Mouse (Mus musculus) stomach, embryonic 16.5 days (tissue): ENCODE measurements around the gene Tkt. TPM values are rescaled to one million over a fixed set of nuclear protein-coding genes. Genes with fewer than 3 reads are reported as not detected.

ENCODE experiments used
- ATAC-seq: fragments of 200-750 bp; cut with Nextera tagmentation; 2 replicates; pipeline ENCODE4 v1.8.0; 2017; ENCODE audit warnings: moderate number of reproducible peaks, moderate TSS enrichment; ENCODE audit not compliant: insufficient read depth, low FRiP score
- H3K27ac ChIP-seq: fragments of 300-500 bp; sonication (generic); 2 replicates; pipeline ENCODE4 v1.5.1; 2014; ENCODE audit warnings: low read length
- H3K27me3 ChIP-seq: fragments of 300-500 bp; sonication (generic); 2 replicates; pipeline ENCODE4 v1.6.1; 2014; ENCODE audit warnings: low read length, control low read depth, mixed read lengths; ENCODE audit not compliant: control insufficient read depth, insufficient read depth
- H3K36me3 ChIP-seq: fragments of 300-500 bp; sonication (generic); 2 replicates; pipeline ENCODE4 v1.6.1; 2014; ENCODE audit warnings: low read length; ENCODE audit not compliant: control insufficient read depth, insufficient read depth
- H3K4me1 ChIP-seq: fragments of 300-500 bp; sonication (generic); 2 replicates; pipeline ENCODE4 v1.6.1; 2014; ENCODE audit warnings: low read length, control low read depth, mixed read lengths; ENCODE audit not compliant: control insufficient read depth, insufficient read depth
- H3K4me2 ChIP-seq: fragments of 300-500 bp; sonication (generic); 2 replicates; pipeline ENCODE4 v1.6.1; 2014; ENCODE audit warnings: low read depth, low read length, mixed read lengths
- H3K4me3 ChIP-seq: fragments of 300-500 bp; sonication (generic); replicated peaks from 2 replicates; pipeline ENCODE4 v1.5.1; 2014; ENCODE audit warnings: mild to moderate bottlenecking, low read length
- H3K9ac ChIP-seq: fragments of 300-500 bp; sonication (generic); 2 replicates; pipeline ENCODE4 v1.6.1; 2014; ENCODE audit warnings: low read length
- H3K9me3 ChIP-seq: fragments of 300-500 bp; sonication (generic); replicated peaks from 2 replicates; pipeline ENCODE4 v1.6.1; 2016; ENCODE audit warnings: low read length, control low read depth; ENCODE audit not compliant: control insufficient read depth
- WGBS: fragments of 180-500 bp; shearing (Covaris S2); extraction: QIAGEN DNeasy Blood & Tissue Kit; methylation state at CpG from one replicate; pipeline ENCODE4 v1.1.7; 2014; 5-methylcytosine and 5-hydroxymethylcytosine counted together
- polyA plus RNA-seq: library from polyadenylated mRNA; unstranded; fragments of >200 nt; fragmentation: Nextera tagmentation; extraction: Ambion mirVana; gene quantifications from 2 replicates; pipeline ENCODE4 v1.2.1, GENCODE M21; 2015

Gene Tkt
- 292 and 307 TPM in 2 replicates for polyA plus RNA-seq

DNA sequence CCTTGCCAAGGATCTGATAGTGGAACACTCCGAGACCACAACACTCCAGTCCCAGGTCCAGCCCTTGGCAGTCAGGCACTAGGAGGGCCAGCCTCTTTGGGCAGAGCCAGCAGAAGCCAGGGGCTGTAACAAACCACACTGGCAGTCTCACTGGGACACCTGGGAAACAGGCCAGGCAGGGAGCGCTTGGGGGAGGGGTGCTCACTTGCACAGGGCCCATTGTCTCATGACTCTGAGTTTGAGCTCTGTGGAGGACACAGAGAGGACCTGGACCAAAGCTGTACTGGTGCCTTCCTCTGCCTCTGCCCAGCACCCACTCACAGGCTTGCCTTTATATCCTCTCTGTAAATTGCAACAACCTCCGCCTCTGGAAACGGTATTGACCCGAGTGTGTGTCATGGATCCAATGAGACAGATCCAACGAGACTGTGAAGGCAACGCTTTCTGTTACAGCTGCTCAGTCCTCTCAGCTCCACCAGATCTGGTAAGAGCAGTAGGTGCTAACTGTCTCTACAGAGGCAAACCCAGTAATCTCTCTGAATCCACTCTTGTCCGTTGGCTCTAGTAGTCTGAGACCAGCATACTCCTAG is at the start of gene Tkt:
Gene Tkt (plus strand): TSS at position 229 of the 590 bp plus-strand sequence.
- 29% methylated on average over 8 of the region's 8 CpGs for WGBS
- Histone ChIP-seq H3K27ac (peak within 1 kb of the TSS; percentile 96), H3K36me3 (no peaks in the 10 kb centered on the region), H3K4me1 (peaks cover 36% of the 10 kb centered on the region), H3K9ac (peak within 1 kb of the TSS; percentile 86), H3K4me2 (peak within 1 kb of the TSS; percentile 96), H3K27me3 (no peaks in the 10 kb centered on the region), H3K9me3 (no peaks in the 10 kb centered on the region), H3K4me3 (peak within 1 kb of the TSS; percentile 90)
- ATAC-seq, result peak; percentile 19; the same call in 1 of the 2 replicates

DNA sequence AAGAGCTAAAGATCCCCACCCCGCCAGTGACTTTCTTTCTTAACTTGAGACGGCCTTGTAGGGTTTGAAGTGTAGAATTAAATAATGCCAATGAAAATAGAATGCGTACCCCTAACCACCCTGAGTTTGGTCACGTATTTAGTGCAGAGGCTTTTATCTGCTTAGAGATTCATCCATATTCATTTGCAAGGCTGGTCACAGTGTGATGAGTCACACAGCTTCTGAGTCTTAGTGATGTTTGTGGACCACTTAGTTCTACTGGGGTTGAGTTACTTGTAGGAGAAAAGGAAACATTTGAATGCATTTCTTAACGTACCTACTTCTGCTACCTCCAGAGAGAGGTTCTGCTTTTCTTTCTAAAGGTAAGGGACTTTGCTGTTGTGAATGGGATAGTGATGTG is 43.2 kb upstream of the Tkt start:
- Histone ChIP-seq H3K27me3 (no peaks in the 10 kb centered on the region), H3K4me2 (no peak overlapping the region), H3K9me3 (no peaks in the 10 kb centered on the region), H3K36me3 (no peaks in the 10 kb centered on the region; the same call in 1 of the 2 replicates), H3K9ac (no peak overlapping the region), H3K4me1 (no peaks in the 10 kb centered on the region), H3K27ac (no peak overlapping the region), H3K4me3 (no peak overlapping the region)
- 90% methylated on average over 5 of the region's 5 CpGs for WGBS
- no peak for ATAC-seq

DNA sequence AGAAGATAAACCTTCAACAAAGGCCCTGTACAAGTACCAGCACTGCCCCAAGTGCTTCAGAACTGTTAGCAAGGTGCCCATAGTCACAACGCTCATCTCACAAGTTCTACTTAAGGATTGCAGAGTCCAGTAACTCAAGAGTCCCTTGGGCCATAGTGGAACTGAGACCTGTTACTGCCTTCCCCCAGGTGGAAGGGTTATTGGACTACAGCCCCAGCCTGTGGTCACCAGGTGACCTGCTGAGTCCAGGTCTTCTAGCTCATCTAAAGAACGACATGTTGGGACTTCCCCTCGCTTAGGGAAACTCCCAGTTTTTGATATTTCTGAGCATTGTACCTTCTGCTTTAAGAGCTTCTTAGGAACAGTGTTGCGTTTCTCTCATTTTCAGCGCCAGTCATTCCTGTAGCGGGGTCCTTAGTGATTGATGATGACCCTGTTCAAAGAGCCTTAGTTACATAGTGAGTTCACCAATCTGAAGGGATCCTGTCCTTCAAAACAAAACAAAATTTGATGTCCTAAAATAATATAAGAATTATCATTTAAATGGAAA is 37.9 kb upstream of the Tkt start:
- H3K4me3 ChIP-seq, result no peak overlapping the region
- 88% methylated on average over 6 of the region's 6 CpGs for WGBS
- H3K4me2 ChIP-seq, result no peak overlapping the region
- H3K27ac ChIP-seq, result no peak overlapping the region
- H3K9me3 ChIP-seq, result no peaks in the 10 kb centered on the region
- no peak overlapping the region for H3K9ac ChIP-seq
- H3K4me1 ChIP-seq, result no peaks in the 10 kb centered on the region
- no peaks in the 10 kb centered on the region for H3K27me3 ChIP-seq
- peaks cover 7% of the 10 kb centered on the region; the same call in 1 of the 2 replicates for H3K36me3 ChIP-seq
- ATAC-seq, result no peak

DNA sequence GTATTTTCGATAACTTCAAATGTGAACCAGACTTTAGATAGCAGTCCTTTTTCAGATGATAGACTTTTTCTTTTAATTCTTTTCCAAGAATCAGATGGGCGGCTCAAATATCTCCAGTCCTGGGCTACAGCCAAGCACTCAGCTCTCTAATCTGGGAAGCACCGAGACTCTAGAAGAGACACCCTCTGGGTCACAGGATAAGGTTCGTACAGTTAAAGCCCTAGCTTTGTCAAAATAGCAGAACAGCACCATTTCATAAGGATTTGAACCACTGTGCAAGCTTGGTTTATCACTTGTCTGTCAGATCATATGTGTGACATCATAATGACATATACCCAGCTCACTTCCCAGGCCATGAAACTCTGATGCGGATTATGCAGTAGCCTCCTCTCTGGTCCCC is 35.3 kb upstream of the Tkt start:
- H3K27ac ChIP-seq, result no peak overlapping the region
- no peak overlapping the region for H3K9ac ChIP-seq
- H3K27me3 ChIP-seq, result no peaks in the 10 kb centered on the region
- ATAC-seq, result no peak
- no peaks in the 10 kb centered on the region for H3K9me3 ChIP-seq
- WGBS, result 87% methylated on average over 5 of the region's 5 CpGs
- H3K36me3 ChIP-seq, result peaks cover 7% of the 10 kb centered on the region; the same call in 1 of the 2 replicates
- H3K4me3 ChIP-seq, result no peak overlapping the region
- H3K4me2 ChIP-seq, result no peak overlapping the region
- no peaks in the 10 kb centered on the region for H3K4me1 ChIP-seq

DNA sequence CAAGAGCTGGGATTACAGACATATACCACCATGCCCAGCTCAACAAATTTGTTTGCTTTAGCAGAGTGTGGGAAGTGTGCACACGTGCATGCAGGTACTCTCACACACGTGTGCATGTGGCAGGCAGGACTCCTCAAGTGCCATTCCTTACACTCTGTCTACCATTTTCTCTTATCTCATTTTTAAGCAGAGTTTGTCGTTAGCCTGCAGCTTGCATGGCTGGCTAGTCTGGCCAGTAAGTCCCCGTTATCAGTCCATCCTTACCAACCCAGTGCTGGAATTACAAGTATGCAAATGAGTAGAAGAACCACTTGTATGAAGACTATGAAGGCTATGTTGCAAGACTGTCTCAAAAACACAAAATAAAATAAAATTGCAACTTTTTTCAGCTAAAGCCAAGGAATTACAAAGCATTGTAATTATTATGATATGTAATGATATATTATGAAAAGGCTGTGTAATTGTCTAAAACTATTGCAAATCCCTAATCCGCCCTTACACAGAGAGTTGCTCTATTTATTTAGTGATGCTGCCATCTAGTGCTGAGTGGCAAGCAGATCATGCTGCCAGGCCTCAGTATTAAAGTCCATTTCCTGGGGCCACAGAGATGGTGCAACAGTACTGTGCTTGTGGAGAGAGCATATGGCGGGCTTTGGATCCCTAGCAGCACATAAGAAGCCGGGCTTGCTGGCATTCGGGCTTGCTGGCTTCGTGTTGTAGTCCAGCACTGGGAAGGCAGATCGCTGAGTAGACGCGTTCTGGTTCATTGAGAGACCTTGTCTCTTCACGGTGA is 32.0 kb upstream of the Tkt start:
- Histone ChIP-seq H3K36me3 (peaks cover 7% of the 10 kb centered on the region; the same call in 1 of the 2 replicates), H3K27me3 (no peaks in the 10 kb centered on the region), H3K9me3 (no peaks in the 10 kb centered on the region), H3K27ac (no peak overlapping the region), H3K9ac (no peak overlapping the region), H3K4me2 (no peak overlapping the region), H3K4me3 (no peak overlapping the region), H3K4me1 (no peaks in the 10 kb centered on the region)
- 82% methylated on average over 13 of the region's 13 CpGs for WGBS
- ATAC-seq, result 0 out of 2 replicates have a peak, but pooled peaks have one; percentile 17

DNA sequence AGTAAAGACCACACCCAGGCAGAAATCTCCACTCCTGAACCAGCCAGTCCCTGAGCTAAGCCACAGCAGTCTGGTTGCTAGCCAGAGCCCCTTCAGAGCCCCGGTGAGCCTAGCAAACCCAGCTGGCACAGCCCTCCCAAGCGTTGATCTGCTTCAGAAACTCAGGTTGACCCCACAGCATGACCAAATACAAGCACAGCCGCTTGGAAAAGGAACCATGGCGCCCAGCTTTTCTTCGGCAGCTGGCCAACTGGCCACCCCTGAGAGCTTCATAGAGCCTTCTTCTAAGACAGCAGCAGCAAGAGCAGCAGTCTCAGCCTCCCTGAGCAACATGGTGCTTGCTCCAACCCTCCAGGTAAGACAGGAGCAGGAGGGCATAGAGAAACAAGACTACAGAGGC is 28.8 kb upstream of the Tkt start:
- H3K36me3 ChIP-seq, result peaks cover 7% of the 10 kb centered on the region; the same call in 1 of the 2 replicates
- no peak for ATAC-seq
- WGBS, result 87% methylated on average over 5 of the region's 5 CpGs

DNA sequence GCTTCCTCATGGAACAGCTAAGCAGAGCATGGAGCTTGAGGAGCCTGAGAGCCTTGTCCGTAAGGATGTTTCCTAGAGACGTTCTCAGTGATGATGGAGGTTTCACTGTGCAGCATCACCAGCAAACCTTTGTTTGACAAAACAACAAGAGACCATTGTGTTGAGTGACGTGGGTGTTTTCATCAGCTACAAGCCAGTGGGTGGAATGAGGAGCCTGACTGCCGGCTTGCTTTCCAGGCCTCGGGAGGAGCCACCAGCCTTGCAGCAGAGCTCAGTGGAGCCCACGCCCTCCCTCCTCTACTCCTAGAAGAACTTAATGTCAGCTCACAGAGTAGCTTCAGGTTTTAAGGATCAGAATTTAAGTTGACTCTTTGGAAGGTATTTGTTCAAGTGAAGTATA is 24.8 kb upstream of the Tkt start:
- Histone ChIP-seq H3K9me3 (no peaks in the 10 kb centered on the region), H3K36me3 (peaks cover 10% of the 10 kb centered on the region; the same call in 1 of the 2 replicates), H3K4me3 (no peak overlapping the region), H3K4me1 (no peaks in the 10 kb centered on the region), H3K4me2 (no peak overlapping the region), H3K27me3 (no peaks in the 10 kb centered on the region), H3K9ac (no peak overlapping the region), H3K27ac (no peak overlapping the region)
- WGBS, result 77% methylated on average over 6 of the region's 6 CpGs
- no peak for ATAC-seq

More for the DNA sequence above, 28.8 kb upstream of the Tkt start:
- Histone ChIP-seq H3K27me3 (no peaks in the 10 kb centered on the region), H3K9ac (no peak overlapping the region), H3K27ac (no peak overlapping the region), H3K9me3 (no peaks in the 10 kb centered on the region), H3K4me1 (no peaks in the 10 kb centered on the region), H3K4me3 (no peak overlapping the region), H3K4me2 (no peak overlapping the region)

DNA sequence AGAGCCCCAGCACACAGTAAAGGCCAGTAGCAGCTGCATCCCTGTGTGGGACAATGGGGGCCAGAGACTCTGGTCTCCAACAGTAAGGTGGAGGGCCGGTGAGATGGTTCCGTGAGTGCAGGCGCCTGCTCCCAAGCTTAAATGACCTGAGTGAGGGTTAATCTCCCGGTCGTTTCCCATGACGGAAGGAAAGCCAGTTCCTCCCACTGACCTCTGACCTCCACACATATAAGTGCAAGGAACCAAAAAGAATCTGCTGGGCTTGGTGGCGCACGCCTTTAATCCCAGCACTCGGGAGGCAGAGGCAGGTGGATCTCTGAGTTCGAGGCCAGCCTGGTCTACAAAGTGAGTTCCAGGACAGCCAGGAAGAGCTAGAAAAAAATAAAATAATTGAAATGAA is 19.8 kb upstream of the Tkt start:
- Histone ChIP-seq H3K4me1 (peaks cover 12% of the 10 kb centered on the region; the same call in 1 of the 2 replicates), H3K9me3 (no peaks in the 10 kb centered on the region), H3K9ac (no peak overlapping the region), H3K4me3 (no peak overlapping the region), H3K4me2 (no peak overlapping the region), H3K36me3 (peaks cover 10% of the 10 kb centered on the region; the same call in 1 of the 2 replicates), H3K27me3 (no peaks in the 10 kb centered on the region), H3K27ac (no peak overlapping the region)
- no peak for ATAC-seq
- WGBS, result 82% methylated on average over 10 of the region's 10 CpGs

DNA sequence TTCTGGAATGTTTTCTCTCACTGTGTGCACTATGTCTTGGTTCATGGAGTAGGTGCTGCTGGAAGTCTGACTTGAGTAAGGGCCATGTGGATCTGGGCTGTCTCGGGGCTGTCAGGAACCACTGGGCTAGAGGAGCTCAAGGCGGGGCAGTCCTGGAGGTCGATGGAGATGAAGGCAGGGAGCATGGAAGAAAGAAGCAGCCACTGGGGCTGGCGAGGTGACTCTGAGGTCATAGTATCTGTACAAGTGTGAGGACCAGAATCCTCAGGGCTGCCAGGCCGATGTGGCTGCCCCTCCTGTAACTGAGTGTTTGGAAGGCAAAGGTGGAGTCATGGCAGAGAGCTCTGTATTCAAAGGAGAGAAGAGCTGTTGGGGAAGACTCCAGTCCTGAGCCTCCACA is 19.2 kb upstream of the Tkt start:
- H3K27me3 ChIP-seq, result no peaks in the 10 kb centered on the region
- no peak overlapping the region for H3K4me3 ChIP-seq
- H3K4me1 ChIP-seq, result peaks cover 12% of the 10 kb centered on the region; the same call in 1 of the 2 replicates
- WGBS, result 83% methylated on average over 5 of the region's 5 CpGs
- no peak overlapping the region for H3K27ac ChIP-seq
- no peaks in the 10 kb centered on the region for H3K9me3 ChIP-seq
- no peak overlapping the region for H3K9ac ChIP-seq
- peaks cover 10% of the 10 kb centered on the region; the same call in 1 of the 2 replicates for H3K36me3 ChIP-seq
- no peak overlapping the region for H3K4me2 ChIP-seq
- ATAC-seq, result no peak
